Mouse (Mus musculus) kidney, adult 9 months (tissue): Measurements from ENCODE around the gene Pdc.
A peak's percentile ranks its signal among the peaks of the same experiment; 100 is the strongest.
"Not testable (repeated sequence)": the region's sequence is repeated elsewhere in the genome, so short reads cannot be mapped to it uniquely, and the experiment has no call there.

Experiments used
- DNase-seq: peaks from one replicate; pipeline ENCODE4 v3.0.0; 2022

Gene Pdc

DNA sequence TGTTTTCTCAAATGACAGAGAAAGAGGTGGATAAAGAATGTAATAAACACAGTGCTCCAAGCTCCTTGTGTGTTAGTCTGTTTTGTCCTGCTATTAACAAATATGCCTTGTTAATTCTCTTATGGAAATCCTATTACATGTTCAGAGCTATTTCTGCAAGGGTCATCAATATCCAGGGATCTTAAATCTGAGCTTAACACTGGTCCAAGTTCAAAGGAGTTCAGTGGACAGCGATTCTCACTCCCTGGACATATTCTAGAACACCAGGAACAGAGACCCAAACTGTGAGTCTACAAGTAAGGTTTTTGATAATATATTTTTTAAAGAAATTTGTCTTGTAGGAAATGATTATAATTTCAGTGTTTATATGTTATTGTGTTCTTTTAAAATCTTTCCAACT is at the start of gene Pdc:
TSS of gene Pdc (plus strand) at position 213 of the 400 bp plus-strand sequence.
- no peak for DNase-seq

DNA sequence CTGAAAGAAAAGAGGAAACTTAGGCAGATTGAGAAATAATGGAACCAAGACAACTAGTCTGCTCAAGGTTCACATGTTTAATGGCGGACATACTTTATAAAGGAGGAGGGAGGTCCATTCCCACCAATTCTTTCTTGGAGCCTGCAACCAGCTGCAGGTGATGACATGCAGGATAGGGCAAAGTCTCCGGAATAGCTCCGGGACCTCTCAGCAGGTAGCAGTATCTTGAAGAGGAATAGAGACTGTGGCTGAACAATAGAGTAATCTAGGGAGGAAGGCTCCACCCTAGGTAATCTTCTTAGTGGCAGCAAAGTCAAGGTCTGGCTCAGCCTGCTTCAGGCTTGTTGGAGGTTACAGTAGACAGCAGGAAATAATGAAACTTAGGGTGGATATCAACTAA is 25.2 kb upstream of the Pdc start:
- DNase-seq, result not testable (repeated sequence)

DNA sequence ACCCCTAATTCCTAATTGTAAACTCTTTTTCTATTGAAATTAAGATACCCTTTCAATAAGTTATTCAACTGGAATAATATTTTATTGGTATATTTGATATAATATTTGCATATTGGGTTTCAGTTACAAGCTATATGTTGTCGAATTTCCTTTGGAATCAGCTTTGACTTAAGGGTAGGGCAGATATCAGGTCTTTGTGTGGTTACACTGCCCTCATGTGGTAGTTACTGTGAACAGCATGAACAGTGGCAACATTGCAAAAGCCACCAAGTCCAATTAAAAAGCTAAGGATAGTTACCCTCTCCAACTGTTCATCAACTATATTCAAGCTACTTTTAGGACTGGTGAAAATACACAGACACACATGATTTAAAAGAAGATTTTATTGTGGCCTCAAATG is 11.6 kb upstream of the Pdc start:
- peak; percentile 9 for DNase-seq

DNA sequence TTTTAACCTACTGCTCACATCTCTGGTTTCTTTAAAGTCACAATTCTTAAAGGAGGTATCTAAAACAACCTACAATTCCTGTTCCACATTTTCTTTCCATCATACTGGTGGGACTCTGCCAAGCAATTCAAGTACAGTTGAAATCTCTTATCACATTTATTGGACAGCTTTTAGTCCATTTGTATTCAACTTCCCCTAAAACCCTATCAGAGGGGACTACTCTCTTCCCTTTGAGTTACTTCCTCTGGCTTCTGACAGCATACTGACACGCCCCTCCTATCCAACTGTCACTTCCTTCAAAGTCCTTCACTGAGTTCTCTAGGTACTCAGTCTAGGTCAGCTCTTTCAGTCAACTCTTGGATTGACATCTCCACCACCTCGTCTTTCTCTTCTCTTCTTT is 15.9 kb downstream of the Pdc start:
- no peak for DNase-seq

DNA sequence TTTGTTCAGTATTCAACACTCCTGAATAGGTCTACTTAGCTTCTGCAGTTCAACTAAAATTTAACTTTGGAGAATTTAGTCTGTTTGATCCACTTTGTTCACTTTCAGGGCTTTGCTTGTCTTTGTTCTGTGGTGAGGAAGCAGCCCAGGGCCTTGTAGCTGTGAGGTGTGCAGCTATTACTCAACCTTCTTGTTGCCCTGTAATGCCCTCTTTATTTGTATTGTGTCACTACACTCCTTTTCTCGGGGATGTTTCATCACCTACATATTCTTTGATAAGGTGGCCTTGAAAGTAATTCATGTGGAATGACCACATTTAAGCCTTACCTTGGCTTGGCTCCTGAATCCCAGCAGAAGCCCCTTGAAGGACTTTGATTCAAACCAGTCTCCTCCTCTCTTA is 41.6 kb downstream of the Pdc start:
- no peak for DNase-seq

DNA sequence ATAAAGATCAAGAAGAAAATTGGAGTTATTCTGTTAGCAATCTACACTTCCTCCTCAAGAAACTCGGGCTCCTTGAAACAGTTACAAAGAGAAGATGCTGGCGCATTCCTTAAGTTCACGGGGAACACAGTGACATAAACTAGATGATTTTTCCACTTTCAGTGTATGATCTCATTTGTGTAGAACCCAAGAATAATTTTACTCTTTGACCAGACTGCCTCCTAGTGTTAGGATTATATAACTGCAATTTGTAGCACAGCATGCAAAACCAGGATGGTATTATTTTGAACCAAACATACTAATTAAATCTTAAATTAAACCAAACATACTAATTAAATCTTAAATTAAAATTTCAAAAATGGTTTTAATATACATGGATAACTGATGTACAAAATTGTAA is 53.7 kb downstream of the Pdc start:
- no peak for DNase-seq

DNA sequence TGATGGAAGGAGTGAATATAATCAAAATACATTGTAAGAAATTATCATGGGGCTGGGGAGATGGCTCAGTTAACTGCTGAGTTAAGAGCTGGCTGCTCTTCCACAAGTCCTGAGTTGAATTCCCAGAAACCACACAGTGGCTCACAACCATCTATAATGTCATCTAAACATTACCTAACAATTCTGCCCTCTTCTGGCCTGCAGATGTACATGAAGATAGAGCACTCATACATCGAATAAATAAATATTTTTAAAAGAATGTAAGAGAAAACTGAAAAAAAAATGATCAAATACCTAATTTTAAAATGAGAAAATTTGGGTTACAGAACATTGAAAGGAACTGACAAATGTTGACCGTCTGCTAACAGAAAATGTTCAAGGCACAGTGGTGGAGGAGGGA is 55.0 kb downstream of the Pdc start:
- DNase-seq, result no peak
